Mouse (Mus musculus) CD4-positive, CD25-positive, alpha-beta regulatory T cell, adult 4 months (primary cell): ENCODE measurements at regions not wholly inside any gene's neighbourhood (a gene's known extent, or its start where the extent isn't known, plus 50 kb on each side); places are given as distances from the start of the nearest gene placed in this dataset.

Source experiments
- ATAC-seq: one replicate; pipeline ENCODE4 v1.8.0; 2017

DNA sequence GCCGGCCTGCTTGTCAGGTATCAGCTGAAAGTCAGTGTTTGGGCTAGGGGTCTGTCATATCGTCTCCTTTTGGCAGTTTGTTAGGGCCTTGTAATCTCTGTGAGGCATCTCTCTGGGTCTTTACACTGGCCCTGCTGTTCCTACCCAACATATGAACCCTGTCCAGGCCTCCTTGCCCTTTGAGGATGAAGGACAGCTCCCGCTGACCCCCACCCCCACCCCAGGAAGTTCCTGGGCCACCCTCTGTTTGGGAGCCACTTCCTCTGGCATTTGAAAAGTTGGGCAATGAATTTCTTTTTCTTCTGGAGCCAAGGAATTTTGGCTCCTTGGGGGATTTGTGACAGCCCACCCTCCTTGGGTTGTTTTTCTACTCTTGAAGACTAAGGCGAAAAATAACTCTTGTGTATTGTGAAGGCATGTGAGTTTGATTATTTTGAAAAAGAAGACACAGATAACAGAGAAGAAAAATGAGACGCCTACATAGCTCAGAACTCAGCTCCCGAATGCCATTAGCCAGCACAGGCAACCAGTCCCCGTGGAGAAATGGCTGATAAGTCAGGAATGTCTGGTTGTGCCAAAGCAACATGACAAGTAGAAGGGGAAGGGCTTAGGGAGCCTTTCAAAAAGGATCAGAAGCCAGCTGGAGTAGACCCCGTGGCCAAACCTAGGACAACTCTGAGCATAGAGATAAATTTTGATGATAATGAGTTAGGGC, 249.5 kb downstream of the Gm49356 start:
- no peak for ATAC-seq

DNA sequence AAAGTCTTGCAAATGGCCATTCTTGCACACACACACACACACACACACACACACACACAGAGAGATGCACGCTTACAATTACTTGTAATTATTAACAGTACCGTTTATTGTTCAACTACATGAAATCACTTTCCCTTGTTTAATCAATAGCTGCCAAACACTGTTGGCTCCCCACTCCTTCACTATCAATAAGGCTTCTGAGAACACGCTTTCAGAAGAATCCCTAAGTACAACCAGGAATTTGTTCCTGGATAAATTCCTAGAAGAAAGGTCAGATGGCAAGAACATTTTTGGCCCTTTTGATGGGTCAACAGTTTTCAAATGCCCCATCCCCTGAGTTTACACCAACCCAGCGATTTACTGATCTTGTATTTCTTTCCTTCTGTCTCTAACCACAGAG, 252.5 kb downstream of the Gm49356 start:
- ATAC-seq, result no peak

DNA sequence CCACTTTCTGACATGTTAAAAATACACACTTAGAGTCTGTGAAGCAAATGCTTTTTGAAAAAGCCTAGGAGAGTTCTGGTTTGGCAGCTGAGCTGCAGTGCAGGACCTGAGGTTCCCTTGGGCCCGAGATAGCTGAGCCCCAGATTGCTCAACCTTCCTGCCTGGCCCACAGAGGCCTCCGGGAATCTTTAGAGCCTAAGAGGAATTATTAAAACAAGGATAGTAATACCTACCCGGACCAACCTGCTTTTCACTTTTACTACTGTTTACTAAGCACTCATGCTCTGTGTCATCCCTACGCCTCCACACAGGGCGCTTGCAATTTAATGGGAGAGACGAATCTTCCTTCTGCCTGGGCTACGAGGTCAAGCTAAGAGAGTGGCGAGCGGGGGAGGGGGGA, 253.4 kb downstream of the Gm49356 start:
- no peak for ATAC-seq

GRCm38 (mm10) chr15:59143891-59144290, 254.8 kb downstream of the Gm49356 start:
- ATAC-seq, result no peak

GRCm38 (mm10) chr15:59145679-59146078, 256.6 kb downstream of the Gm49356 start:
- peak; percentile 23 for ATAC-seq

DNA sequence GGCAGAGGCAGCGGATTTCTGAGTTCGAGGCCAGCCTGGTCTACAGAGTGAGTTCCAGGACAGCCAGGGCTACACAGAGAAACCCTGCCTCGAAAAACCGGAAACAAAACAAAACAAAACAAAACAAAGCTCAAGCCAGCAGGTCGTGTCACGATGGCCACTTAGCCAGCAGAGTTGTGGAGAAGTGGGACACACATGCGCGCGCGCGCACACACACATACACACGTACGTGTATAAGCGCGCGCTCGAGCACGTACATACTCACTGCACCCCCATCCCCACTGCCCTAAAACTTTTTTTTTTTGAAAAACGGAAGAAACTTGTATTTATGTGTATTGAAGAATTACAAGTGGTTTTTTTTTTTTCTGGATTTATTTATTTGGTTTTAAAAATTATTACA, 257.0 kb downstream of the Gm49356 start:
- ATAC-seq, result no peak

GRCm38 (mm10) chr15:59146586-59147085, 257.5 kb downstream of the Gm49356 start:
- ATAC-seq, result no peak

- no peak for ATAC-seq
Observed at GRCm38 (mm10) chr15:59148531-59148930, 259.4 kb downstream of the Gm49356 start.

DNA sequence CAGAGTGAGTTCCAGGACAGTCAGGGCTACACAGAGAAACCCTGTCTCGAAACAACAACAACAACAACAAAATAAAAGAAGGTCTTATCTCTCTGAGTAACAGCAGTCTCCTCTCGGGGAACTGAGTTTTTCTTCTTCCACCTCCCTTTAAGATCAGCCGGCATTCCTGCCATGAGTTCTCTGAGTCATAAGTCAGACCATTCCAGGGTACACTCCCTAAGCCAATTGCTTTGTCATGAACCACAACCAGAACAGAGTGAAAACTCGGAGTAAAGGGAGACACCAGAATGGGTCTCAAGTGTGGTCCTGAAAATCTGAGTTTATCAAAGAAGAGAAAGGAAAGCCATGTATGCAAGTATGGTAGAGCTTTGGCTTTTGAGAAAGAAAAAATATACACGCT, 262.4 kb downstream of the Gm49356 start:
- no peak for ATAC-seq

GRCm38 (mm10) chr15:59152786-59153388, 263.8 kb downstream of the Gm49356 start:
- peak; percentile 74 for ATAC-seq

DNA sequence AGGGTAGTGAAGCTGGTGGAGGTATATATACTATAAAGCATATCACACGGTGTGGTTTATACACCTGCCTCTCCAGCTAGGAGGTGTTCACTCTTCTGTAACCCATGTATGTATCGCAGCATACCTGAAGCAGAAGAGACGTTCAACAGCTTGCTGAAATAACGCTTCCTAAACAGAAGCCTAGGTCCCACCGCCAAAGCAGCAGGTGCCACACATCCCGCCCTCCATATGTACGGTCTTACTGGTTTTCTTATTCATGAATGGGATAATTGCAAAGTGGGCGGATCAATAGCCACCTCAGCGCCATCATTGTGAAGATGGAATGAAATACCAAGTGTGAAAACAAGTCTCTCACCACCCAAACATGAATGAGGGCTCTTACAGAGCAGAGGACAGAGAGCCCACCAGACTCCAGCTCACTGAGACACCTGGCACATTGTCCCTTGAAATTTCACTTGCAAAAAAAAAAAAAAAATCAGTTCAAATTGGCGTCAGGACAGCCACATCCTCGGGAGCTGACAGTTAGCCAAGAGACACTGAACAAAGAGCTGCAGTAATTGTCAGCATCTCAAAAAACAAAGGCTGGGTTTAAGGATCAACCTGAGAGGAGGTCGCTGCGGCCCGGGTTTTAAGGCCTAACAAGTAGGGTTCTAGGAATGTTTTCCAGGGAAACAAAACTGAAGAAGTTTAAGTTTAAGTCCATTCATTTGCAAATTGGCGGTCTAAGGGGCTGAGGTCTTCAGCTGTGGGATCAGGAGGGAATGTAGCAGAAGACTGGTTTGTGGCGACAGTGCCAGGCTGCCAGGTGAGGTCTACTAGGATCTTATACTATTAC, 264.5 kb downstream of the Gm49356 start:
- no peak for ATAC-seq

- no peak for ATAC-seq
Observed at GRCm38 (mm10) chr15:59154407-59155288, 265.6 kb downstream of the Gm49356 start.

GRCm38 (mm10) chr15:59155289-59155623, 266.2 kb downstream of the Gm49356 start:
- ATAC-seq, result no peak

GRCm38 (mm10) chr15:59156328-59156727, 267.2 kb downstream of the Gm49356 start:
- ATAC-seq, result no peak

- no peak for ATAC-seq
Observed at GRCm38 (mm10) chr15:59158760-59159159, 269.7 kb downstream of the Gm49356 start.

- ATAC-seq, result no peak
Observed at GRCm38 (mm10) chr15:59160931-59161920, 272.1 kb downstream of the Gm49356 start.

DNA sequence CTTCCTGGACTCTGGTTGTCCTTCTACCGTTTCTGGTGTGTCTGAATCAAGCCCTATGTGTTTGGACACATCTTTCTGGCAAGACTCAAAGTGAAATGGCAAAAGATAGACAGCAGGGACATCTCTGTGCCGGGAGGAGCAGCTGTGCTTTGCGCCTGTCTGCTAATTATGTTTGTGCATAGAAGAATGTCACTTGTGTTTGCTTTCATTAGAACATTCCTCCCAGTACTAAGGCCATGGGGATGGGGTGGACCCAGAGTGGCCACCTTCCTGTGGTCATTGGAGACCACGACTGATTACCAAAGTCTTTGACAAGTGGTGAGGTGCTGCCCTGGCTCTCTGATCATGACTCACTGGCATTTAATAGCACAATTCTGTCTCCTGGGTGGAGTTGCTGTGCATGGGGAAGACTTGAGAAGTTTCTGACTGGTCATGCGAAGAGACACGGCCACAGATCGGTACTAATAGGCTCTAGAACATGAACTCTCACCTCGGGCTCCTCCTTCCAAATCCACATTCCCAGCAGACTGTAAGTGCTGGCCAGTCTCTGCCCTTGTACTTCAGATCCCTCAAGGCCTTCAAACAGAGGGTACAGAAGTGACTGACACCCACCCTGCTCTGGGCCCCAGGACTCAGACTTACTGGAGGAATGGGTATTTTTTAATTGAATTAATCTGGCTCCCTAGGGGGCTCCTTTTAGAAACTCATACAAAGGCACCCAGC, 279.0 kb downstream of the Gm49356 start:
- ATAC-seq, result no peak

GRCm38 (mm10) chr15:59168660-59169170, 279.6 kb downstream of the Gm49356 start:
- no peak for ATAC-seq

- no peak for ATAC-seq
Observed at GRCm38 (mm10) chr15:59169237-59169797, 280.2 kb downstream of the Gm49356 start.

DNA sequence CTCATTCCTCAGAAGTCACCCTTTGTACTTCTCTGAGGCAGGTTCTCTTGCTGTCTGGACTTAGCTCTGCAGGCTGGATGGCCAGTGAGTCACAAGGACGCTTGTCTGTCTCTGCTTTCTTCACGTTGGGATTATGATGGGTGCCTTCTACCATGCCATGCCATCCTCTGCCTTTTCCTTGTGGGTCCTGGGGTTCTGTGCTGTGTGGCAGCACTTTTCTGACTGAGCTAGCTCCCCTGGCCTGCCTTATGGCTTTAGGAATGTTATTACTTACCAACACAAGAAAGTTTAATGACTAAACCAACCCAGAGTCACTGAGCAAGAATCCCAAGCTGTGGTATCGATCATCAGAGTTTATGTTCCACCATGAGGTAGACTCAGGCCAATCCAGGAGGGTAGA, 280.7 kb downstream of the Gm49356 start:
- no peak for ATAC-seq
